Mouse (Mus musculus): ENCODE measurements around the gene Cep250.

DNA sequence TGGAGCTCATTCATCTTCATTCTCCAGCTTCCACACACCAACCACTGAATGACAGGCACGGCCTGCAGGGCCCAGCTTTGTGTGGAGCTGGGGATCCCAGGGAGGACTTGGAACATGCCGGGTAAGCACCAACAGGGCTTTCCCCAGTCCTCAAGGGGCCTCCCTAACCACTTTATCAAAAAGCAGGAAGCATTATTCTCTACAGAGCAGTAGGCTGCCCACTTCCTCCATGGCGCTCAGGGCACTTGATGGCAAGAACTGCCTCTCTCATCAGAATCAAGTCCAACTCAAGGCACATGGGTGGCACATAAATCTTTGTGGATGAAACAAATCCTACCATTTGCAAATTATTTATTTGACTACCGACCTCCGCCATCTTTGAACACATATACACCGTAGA lies 41.6 kb upstream of the Cep250 start:
- TF ChIP-seq POLR2A (IDR thresholded peaks at IDR 0.05; ENCODE audit: borderline replicate concordance, extremely low read depth, low read depth, low read length) (no peak), CTCF (IDR thresholded peaks at IDR 0.05; ENCODE audit: insufficient read depth, low read length) (no peak)
